Mouse (Mus musculus): ENCODE measurements around the gene Golim4. TPM values are rescaled to one million over a fixed set of nuclear protein-coding genes. Genes with fewer than 3 reads are reported as not detected.

The Golim4 gene
- polyA plus RNA-seq, 1 experiment from 2014 or later = 62.9 TPM

DNA sequence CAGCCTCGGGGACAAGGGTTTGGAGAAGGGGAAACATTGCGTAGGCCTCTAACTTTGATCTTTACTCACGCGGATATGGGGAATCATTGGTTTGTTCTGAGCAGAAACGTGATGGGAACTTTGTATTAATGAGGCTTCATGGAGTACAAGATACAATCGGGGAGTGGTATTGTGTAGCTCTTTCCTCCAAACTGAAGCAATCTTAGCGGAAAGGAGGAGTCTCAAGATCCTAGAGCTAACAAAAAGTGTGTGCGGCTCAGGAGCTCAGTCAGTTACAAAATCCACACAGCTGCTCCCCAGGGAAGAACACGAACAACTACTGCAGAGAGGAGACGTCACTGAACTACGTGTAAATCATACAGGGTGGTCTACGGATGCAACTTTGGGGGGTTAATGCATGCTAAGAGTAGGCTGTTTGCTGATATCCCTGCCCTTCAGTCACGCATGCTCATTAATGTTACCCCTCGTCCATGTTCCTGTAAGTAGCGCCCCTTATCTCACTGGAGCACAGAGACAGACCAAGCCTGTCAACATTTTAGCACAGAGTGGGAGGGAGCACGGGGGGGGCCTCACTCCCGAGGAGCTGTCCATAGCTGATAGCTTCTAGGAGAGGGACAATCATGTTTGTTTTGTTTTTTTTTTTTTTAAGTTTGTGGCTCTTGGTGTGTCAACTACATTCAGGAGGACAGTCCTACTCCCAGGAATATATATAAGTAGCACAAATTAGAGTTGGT, 38.8 kb downstream of the Golim4 start:
- Histone ChIP-seq H3K9me3 (replicated peaks) (no peaks in the 10 kb centered on the region), H3K4me3 (no peak overlapping the region), H3K36me3 (no peaks in the 10 kb centered on the region), H3K9ac (no peak overlapping the region), H3K27me3 (replicated peaks) (no peaks in the 10 kb centered on the region), H3K4me2 (peak overlapping the region; percentile 27), H3K4me1 (replicated peaks) (peaks cover 42% of the 10 kb centered on the region), H3K27ac (ENCODE audit: poor library complexity, severe bottlenecking) (peak overlapping the region; percentile 41; the same call in 1 of the 2 replicates)
- WGBS = 44% methylated on average over 17 of the region's 17 CpGs
- peak; percentile 92 for ATAC-seq (ENCODE audit: insufficient number of reproducible peaks, low FRiP score)

DNA sequence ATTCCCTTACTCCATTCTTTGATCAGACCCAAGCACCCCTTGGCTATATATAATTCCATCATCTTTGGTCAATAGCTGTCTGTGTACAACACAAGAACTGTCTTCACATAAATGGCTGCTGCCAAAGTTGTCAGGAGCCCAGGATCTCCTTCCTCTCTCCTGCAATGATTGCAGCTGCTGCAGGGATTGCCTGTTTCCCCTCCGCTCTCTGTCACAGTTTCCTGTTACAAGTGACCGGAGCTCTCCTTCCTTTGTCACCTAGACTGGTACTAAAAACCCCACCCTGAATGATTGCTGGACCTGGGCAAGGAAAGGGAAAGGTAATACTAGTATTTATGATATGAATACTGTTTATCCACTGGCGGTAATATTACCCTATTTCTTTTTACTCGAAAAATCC, 44.0 kb downstream of the Golim4 start:
- WGBS = 69% methylated on average over 4 of the region's 4 CpGs
- Histone ChIP-seq H3K4me2 (no peak overlapping the region), H3K9me3 (replicated peaks) (no peaks in the 10 kb centered on the region), H3K4me1 (replicated peaks) (peaks cover 27% of the 10 kb centered on the region), H3K27me3 (replicated peaks) (no peaks in the 10 kb centered on the region), H3K27ac (ENCODE audit: poor library complexity, severe bottlenecking) (no peak overlapping the region), H3K36me3 (no peaks in the 10 kb centered on the region), H3K4me3 (no peak overlapping the region), H3K9ac (no peak overlapping the region)
- no peak for ATAC-seq (ENCODE audit: insufficient number of reproducible peaks, low FRiP score)

DNA sequence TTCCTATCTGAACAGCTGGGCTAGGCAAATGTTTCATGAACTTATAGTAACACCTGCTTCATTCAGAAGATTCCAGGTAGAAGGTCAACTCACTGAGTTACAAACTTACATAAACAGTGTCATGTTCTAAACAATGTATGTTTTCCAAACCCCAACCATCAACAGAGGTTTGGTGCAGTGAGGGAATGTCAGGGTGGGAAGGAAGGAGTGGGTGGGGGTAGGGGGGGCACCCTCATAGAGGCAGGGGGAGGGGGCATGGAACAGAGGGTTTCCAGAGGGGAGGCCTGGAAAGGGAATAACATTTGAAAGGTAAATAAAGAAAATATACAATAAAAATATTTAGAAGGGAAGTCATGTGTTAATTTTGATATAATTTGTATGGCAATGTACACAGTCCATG, 46.0 kb downstream of the Golim4 start:
- Histone ChIP-seq H3K4me3 (no peak overlapping the region), H3K36me3 (peaks cover 7% of the 10 kb centered on the region), H3K9me3 (replicated peaks) (no peaks in the 10 kb centered on the region), H3K4me2 (no peak overlapping the region), H3K4me1 (replicated peaks) (peaks cover 16% of the 10 kb centered on the region), H3K27me3 (replicated peaks) (no peaks in the 10 kb centered on the region), H3K27ac (ENCODE audit: poor library complexity, severe bottlenecking) (no peak overlapping the region), H3K9ac (no peak overlapping the region)
- ATAC-seq (ENCODE audit: insufficient number of reproducible peaks, low FRiP score) = no peak

DNA sequence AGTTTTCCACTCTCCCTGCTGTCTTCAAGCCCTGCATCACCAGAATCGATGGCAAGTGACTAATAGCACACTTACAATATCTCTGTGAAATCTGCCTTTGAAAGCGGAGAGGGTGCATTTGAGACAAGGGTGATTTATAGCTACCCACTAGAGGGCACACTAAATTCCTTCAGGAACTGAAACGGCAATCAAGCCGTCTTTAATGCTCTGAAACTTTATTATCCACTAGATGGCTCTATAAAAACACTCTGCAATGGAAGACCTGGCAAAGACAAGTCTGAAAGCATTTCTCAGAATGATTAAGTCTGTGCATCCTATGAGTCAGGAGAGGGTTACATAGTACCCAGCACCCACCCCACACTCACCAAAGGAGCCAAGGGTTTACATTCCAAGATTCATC, 46.5 kb downstream of the Golim4 start:
- H3K36me3 ChIP-seq = peaks cover 9% of the 10 kb centered on the region
- 17% methylated on average over 4 of the region's 4 CpGs for WGBS
- ATAC-seq (ENCODE audit: insufficient number of reproducible peaks, low FRiP score) = no peak

DNA sequence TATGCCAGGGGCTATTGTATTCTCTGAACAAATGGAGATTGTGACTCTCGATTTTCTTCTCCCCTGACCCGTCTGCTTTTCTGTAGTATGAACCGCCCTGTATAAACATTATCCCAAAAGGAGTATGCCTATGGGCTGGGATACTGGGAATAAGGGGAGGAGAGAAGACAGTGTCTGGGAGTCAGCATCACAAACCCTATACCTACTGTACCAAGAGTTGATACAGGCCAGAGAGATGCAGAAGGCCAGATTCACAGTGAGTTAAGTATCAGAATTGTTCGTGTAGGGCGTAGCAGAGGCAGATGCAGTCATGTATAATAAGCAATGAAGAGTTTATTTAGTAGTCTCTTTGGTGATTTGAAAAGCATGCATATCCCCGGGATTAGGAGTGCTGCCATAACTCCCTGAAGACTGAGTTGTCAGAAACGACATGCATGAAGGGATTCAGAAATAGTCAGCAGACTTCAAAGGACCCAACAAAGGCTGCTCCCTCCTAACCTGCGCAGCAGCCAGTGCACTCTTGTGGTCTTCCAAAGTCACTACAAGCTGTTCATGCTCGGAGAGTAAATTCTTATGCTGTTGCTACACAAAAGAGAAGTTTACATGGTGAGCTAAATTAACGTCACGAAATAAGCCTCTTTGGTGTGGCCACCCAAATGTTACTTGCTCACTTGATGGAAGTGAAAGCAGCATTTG, 54.7 kb downstream of the Golim4 start:
- ATAC-seq (ENCODE audit: insufficient number of reproducible peaks, low FRiP score) = no peak
- Histone ChIP-seq H3K4me1 (replicated peaks) (no peaks in the 10 kb centered on the region), H3K4me3 (no peak overlapping the region), H3K9me3 (replicated peaks) (no peaks in the 10 kb centered on the region), H3K27me3 (replicated peaks) (no peaks in the 10 kb centered on the region), H3K27ac (ENCODE audit: poor library complexity, severe bottlenecking) (no peak overlapping the region), H3K9ac (no peak overlapping the region), H3K4me2 (no peak overlapping the region), H3K36me3 (peaks cover 32% of the 10 kb centered on the region)
- 82% methylated on average over 11 of the region's 11 CpGs for WGBS

More for the DNA sequence above, 46.5 kb downstream of the Golim4 start:
- Histone ChIP-seq H3K9ac (no peak overlapping the region), H3K27me3 (replicated peaks) (no peaks in the 10 kb centered on the region), H3K27ac (ENCODE audit: poor library complexity, severe bottlenecking) (no peak overlapping the region), H3K4me1 (replicated peaks) (peaks cover 16% of the 10 kb centered on the region), H3K4me2 (no peak overlapping the region), H3K4me3 (no peak overlapping the region), H3K9me3 (replicated peaks) (no peaks in the 10 kb centered on the region)

DNA sequence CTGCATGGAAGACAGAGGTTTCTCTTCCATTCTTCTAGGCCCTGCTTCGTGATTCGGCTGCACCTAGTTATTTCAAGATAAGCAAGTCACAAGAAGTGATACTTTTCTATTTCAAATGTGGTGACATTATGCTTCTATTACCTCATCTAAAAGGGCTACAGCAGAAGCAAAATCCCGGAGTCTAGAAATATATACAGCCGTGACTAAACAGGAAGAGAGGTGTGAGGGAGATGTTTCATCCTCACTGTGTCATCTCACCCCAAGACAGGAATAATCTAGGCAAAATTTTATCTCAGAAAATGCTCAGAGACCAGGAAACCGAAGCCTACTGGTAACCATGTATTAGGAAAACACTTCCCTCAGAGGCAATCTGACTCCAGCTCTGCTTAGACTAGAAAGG, 61.7 kb downstream of the Golim4 start:
- Histone ChIP-seq H3K4me2 (no peak overlapping the region), H3K36me3 (peaks cover 55% of the 10 kb centered on the region), H3K9ac (no peak overlapping the region), H3K27ac (ENCODE audit: poor library complexity, severe bottlenecking) (no peak overlapping the region), H3K27me3 (replicated peaks) (no peaks in the 10 kb centered on the region), H3K4me3 (no peak overlapping the region), H3K4me1 (replicated peaks) (no peaks in the 10 kb centered on the region), H3K9me3 (replicated peaks) (no peaks in the 10 kb centered on the region)
- WGBS = 85% methylated on average over 5 of the region's 5 CpGs
- no peak for ATAC-seq (ENCODE audit: insufficient number of reproducible peaks, low FRiP score)

DNA sequence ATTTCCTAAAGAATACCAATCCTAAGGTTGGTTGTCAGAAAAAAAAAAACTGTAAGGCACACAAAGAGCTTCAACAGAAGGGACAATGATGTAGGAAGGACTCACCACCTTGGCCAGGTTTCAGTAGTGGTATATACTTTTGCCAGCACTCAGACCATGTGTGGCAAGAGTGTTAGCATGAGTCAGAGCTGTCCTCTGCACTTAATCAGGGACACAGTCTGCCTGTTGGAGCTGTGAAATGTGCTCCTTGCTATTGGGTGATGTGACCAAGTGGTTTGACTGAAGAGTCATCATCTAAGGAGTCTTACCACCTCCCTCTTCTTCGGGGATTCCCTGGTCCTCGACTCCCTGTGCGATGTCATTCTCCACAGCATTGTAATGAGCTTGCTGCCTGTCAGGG, 65.2 kb downstream of the Golim4 start:
- H3K9ac ChIP-seq = no peak overlapping the region
- no peaks in the 10 kb centered on the region for H3K4me1 ChIP-seq (replicated peaks)
- H3K4me3 ChIP-seq = no peak overlapping the region
- WGBS = 82% methylated on average over 3 of the region's 3 CpGs
- ATAC-seq (ENCODE audit: insufficient number of reproducible peaks, low FRiP score) = no peak
- H3K27me3 ChIP-seq (replicated peaks) = no peaks in the 10 kb centered on the region
- H3K36me3 ChIP-seq = peaks cover 78% of the 10 kb centered on the region
- H3K9me3 ChIP-seq (replicated peaks) = no peaks in the 10 kb centered on the region
- H3K4me2 ChIP-seq = no peak overlapping the region
- H3K27ac ChIP-seq (ENCODE audit: poor library complexity, severe bottlenecking) = no peak overlapping the region

DNA sequence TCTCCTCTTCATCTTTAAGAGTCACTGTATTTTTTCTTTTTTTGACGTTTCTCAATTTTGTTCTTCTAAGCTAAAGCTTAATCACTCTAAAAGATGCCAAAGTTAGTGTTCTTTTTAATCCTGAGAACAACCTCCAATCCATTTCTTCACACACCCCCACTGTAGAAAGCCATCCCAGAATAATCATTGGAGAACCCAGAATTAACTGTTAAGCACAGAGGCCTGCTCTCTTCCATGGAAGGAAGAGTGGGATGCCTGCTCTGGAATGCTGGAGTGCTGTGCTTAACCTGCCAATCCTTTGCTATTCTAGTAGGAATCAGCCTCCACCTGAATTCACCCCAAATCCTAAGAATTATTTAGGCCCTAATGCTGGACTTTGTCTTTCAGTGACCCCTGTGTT, 67.4 kb downstream of the Golim4 start:
- Histone ChIP-seq H3K4me1 (replicated peaks) (no peaks in the 10 kb centered on the region), H3K9ac (no peak overlapping the region), H3K27me3 (replicated peaks) (no peaks in the 10 kb centered on the region), H3K27ac (ENCODE audit: poor library complexity, severe bottlenecking) (no peak overlapping the region), H3K4me2 (no peak overlapping the region), H3K4me3 (no peak overlapping the region), H3K9me3 (replicated peaks) (no peaks in the 10 kb centered on the region), H3K36me3 (peaks cover 84% of the 10 kb centered on the region)
- no peak for ATAC-seq (ENCODE audit: insufficient number of reproducible peaks, low FRiP score)
- WGBS = 88% methylated on average over 1 of the region's 1 CpGs

DNA sequence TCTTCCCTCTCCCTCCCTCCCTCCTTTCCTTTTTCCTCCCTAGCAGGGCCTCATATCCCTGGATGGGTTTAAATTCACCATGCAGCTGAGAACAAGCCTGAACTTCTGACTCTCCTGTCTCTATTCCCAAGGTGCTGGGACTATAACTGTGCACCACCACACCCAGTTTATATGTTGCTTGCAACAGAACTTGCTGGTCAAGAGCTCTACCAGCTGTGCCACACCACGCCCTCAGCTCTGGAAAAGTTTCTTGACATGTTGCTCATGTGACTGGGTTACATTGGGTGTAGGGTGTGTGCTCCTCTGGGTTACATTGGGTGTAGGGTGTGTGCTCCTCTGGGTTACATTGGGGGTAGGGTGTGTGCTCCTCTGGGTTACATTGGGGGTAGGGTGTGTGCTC, 75.2 kb downstream of the Golim4 start:
- Histone ChIP-seq H3K4me1 (replicated peaks) (no peaks in the 10 kb centered on the region), H3K9me3 (replicated peaks) (peaks cover 6% of the 10 kb centered on the region; the same call in 1 of the 2 replicates), H3K4me2 (no peak overlapping the region), H3K27me3 (replicated peaks) (no peaks in the 10 kb centered on the region), H3K9ac (no peak overlapping the region), H3K36me3 (peaks cover 80% of the 10 kb centered on the region), H3K4me3 (no peak overlapping the region), H3K27ac (ENCODE audit: poor library complexity, severe bottlenecking) (no peak overlapping the region)
- 86% methylated on average over 1 of the region's 1 CpGs for WGBS
- ATAC-seq (ENCODE audit: insufficient number of reproducible peaks, low FRiP score) = no peak

DNA sequence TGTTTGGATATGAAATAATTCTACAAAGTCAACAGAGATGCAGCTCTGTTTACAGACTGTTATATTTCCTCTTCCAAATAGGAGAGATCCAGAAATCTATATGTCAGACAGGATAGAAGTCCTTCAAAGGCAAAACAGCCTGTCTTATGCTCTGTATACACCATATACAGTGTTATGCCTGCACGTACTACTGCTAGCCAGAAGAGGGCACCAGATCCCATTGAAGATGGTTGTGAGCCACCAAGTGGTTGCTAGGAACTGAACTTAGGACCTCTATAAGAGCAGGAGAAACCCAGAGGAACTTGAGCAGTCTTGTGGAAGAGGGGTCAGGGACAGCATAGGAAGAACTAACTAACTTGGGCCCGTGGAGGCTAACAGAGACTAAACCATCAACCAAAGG, 77.5 kb downstream of the Golim4 start:
- Histone ChIP-seq H3K27ac (ENCODE audit: poor library complexity, severe bottlenecking) (no peak overlapping the region), H3K4me2 (no peak overlapping the region), H3K27me3 (replicated peaks) (no peaks in the 10 kb centered on the region), H3K9ac (no peak overlapping the region), H3K36me3 (peaks cover 71% of the 10 kb centered on the region), H3K4me3 (no peak overlapping the region), H3K4me1 (replicated peaks) (no peaks in the 10 kb centered on the region), H3K9me3 (replicated peaks) (peaks cover 6% of the 10 kb centered on the region; the same call in 1 of the 2 replicates)
- WGBS = 89% methylated on average over 2 of the region's 2 CpGs
- ATAC-seq (ENCODE audit: insufficient number of reproducible peaks, low FRiP score) = no peak

DNA sequence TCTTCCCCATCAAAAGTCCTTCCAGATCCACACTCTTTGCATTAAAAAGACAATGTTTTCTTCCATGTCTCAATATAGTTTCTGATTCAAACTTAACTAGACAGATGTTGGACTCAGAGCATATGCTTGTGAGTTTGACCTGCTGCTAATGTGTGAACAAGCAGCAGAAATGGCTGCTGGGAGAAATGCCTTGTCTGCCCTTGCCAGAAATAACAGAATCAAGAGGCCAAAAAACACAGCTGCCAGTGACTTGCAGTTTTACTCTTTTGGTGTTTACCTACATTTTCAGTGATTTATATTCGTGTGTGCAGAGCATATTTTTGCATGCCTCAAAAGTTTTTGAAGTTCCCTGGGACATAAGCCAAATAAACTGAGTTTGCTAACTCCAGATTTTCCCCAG, 87.9 kb downstream of the Golim4 start:
- 37% methylated on average over 1 of the region's 1 CpGs for WGBS

More for the DNA sequence above, 87.9 kb downstream of the Golim4 start:
- Histone ChIP-seq H3K27ac (ENCODE audit: poor library complexity, severe bottlenecking) (no peak overlapping the region), H3K27me3 (replicated peaks) (no peaks in the 10 kb centered on the region), H3K4me3 (no peak overlapping the region), H3K9ac (no peak overlapping the region), H3K9me3 (replicated peaks) (no peaks in the 10 kb centered on the region), H3K4me2 (no peak overlapping the region), H3K4me1 (replicated peaks) (no peaks in the 10 kb centered on the region), H3K36me3 (no peaks in the 10 kb centered on the region; the same call in 1 of the 2 replicates)
- no peak for ATAC-seq (ENCODE audit: insufficient number of reproducible peaks, low FRiP score)
